Mouse (Mus musculus) forebrain, embryonic 12.5 days (tissue): ENCODE results near the gene Sgta. TPM values are rescaled to one million over a fixed set of nuclear protein-coding genes. Genes with fewer than 3 reads are reported as not detected.
A peak's percentile ranks its signal among the peaks of the same experiment; 100 is the strongest.
"Not testable (repeated sequence)": the region's sequence is repeated elsewhere in the genome, so short reads cannot be mapped to it uniquely, and the experiment has no call there.

Source experiments
- ATAC-seq: fragments of 200-750 bp; cut with Nextera tagmentation; 2 replicates; pipeline ENCODE4 v1.8.0; 2017; ENCODE audit warnings: moderate TSS enrichment; ENCODE audit not compliant: low FRiP score
- H3K27ac ChIP-seq: fragments of 300-500 bp; sonication (generic); 2 replicates; pipeline ENCODE4 v1.5.1; 2016; ENCODE audit warnings: mild to moderate bottlenecking
- H3K27me3 ChIP-seq: fragments of 300-500 bp; sonication (generic); 2 replicates; pipeline ENCODE4 v1.6.1; 2016; ENCODE audit warnings: mild to moderate bottlenecking
- H3K36me3 ChIP-seq: fragments of 300-500 bp; sonication (generic); replicated peaks from 2 replicates; pipeline ENCODE4 v1.6.1; 2016; ENCODE audit warnings: mild to moderate bottlenecking
- H3K4me1 ChIP-seq: fragments of 300-500 bp; sonication (generic); 2 replicates; pipeline ENCODE4 v1.6.1; 2016
- H3K4me2 ChIP-seq: fragments of 300-500 bp; sonication (generic); 2 replicates; pipeline ENCODE4 v1.6.1; 2016; ENCODE audit warnings: mild to moderate bottlenecking, moderate library complexity
- H3K4me3 ChIP-seq: fragments of 300-500 bp; sonication (generic); replicated peaks from 2 replicates; pipeline ENCODE4 v1.5.1; 2016; ENCODE audit warnings: mild to moderate bottlenecking
- H3K9ac ChIP-seq: fragments of 300-500 bp; sonication (generic); 2 replicates; pipeline ENCODE4 v1.6.1; 2016; ENCODE audit warnings: mild to moderate bottlenecking
- H3K9me3 ChIP-seq: fragments of 300-500 bp; sonication (generic); 2 replicates; pipeline ENCODE4 v1.6.1; 2016
- WGBS: fragments of 180-500 bp; shearing (Covaris S2); methylation state at CpG from one replicate; pipeline ENCODE4 v1.1.7; 2016; 5-methylcytosine and 5-hydroxymethylcytosine counted together
- polyA plus RNA-seq: library from polyadenylated mRNA; unstranded; fragments of >200 nt; fragmentation: Nextera tagmentation; extraction: Ambion mirVana; gene quantifications from 2 replicates; pipeline ENCODE4 v1.2.1, GENCODE M21; 2016

Gene Sgta
- polyA plus RNA-seq, 1 experiment from 2014 or later: 262 TPM

DNA sequence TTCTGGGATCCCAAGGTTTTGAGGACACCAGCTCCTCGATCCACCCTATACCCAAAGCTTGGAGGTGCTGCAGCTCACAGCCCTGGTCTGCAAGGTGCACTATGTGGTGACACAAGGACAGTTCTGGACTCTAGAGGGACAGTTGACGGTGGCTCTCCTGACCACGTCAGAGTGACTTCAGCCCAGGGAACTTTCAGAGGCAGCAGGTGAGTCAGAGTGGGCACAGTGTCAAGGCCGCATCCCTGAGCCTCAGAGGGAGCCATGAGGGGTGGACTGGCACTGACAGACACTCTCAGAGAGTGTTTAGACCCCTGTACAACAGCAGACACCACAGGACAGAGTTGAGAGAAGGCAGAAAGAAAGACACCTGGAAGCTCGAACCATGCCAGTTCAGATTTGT is 7.4 kb downstream of the Sgta start:
- WGBS: 90% methylated on average over 5 of the region's 5 CpGs
- H3K27me3 ChIP-seq: no peaks in the 10 kb centered on the region
- no peaks in the 10 kb centered on the region for H3K9me3 ChIP-seq
- no peak overlapping the region for H3K4me2 ChIP-seq
- peaks cover 52% of the 10 kb centered on the region for H3K36me3 ChIP-seq
- no peak for ATAC-seq
- no peak overlapping the region for H3K27ac ChIP-seq
- no peak overlapping the region for H3K4me3 ChIP-seq
- no peak overlapping the region for H3K9ac ChIP-seq
- H3K4me1 ChIP-seq: peaks cover 6% of the 10 kb centered on the region

- no peaks in the 10 kb centered on the region for H3K27me3 ChIP-seq
- H3K36me3 ChIP-seq: peaks cover 67% of the 10 kb centered on the region
- H3K4me2 ChIP-seq: no peak overlapping the region
- ATAC-seq: no peak
- no peaks in the 10 kb centered on the region for H3K4me1 ChIP-seq
- H3K27ac ChIP-seq: no peak overlapping the region
- H3K9me3 ChIP-seq: no peaks in the 10 kb centered on the region
- 95% methylated on average over 6 of the region's 6 CpGs for WGBS
- no peak overlapping the region for H3K4me3 ChIP-seq
- H3K9ac ChIP-seq: no peak overlapping the region
These were observed 8.8 kb downstream of the Sgta start for GRCm38 (mm10) chr10:81051133-81051532.

GRCm38 (mm10) chr10:81050645-81051044 is 9.3 kb downstream of the Sgta start:
- H3K27ac ChIP-seq: no peak overlapping the region

DNA sequence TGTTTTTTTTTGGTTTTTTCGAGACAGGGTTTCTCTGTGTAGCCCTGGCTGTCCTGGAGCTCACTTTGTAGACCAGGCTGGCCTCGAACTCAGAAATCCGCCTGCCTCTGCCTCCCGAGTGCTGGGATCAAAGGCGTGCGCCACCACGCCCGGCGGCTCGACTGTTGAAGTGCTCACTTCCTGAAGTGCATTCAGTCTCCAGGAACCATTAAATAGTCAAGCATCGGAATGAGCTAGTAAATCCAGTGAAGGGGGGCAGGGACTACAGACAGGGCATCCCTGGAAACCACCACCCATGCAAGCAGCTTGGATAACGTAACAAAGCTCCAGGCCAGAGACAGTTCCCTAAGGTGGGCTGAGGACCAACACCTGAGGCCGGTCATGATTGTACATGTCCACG is 14.7 kb downstream of the Sgta start:
- not testable (repeated sequence) for H3K9ac ChIP-seq, H3K27me3 ChIP-seq
- peaks cover 78% of the 10 kb centered on the region for H3K36me3 ChIP-seq

More at GRCm38 (mm10) chr10:81050645-81051044, 9.3 kb downstream of the Sgta start:
- H3K4me1 ChIP-seq: no peaks in the 10 kb centered on the region
- no peaks in the 10 kb centered on the region for H3K9me3 ChIP-seq
- no peak overlapping the region for H3K9ac ChIP-seq
- ATAC-seq: no peak
- H3K36me3 ChIP-seq: peaks cover 72% of the 10 kb centered on the region
- H3K27me3 ChIP-seq: no peaks in the 10 kb centered on the region
- no peak overlapping the region for H3K4me2 ChIP-seq
- WGBS: 73% methylated on average over 4 of the region's 4 CpGs
- no peak overlapping the region for H3K4me3 ChIP-seq

GRCm38 (mm10) chr10:81041458-81042175 is 18.4 kb downstream of the Sgta start:
- H3K4me1 ChIP-seq: peaks cover 5% of the 10 kb centered on the region
- no peak for ATAC-seq
- no peak overlapping the region for H3K4me2 ChIP-seq
- H3K9me3 ChIP-seq: no peaks in the 10 kb centered on the region
- no peaks in the 10 kb centered on the region for H3K27me3 ChIP-seq
- no peak overlapping the region for H3K27ac ChIP-seq
- peaks cover 41% of the 10 kb centered on the region for H3K36me3 ChIP-seq
- H3K4me3 ChIP-seq: no peak overlapping the region
- H3K9ac ChIP-seq: no peak overlapping the region
- WGBS: 36% methylated on average over 13 of the region's 13 CpGs

More for the DNA sequence above, 14.7 kb downstream of the Sgta start:
- ATAC-seq, H3K4me1 ChIP-seq, H3K27ac ChIP-seq, H3K4me3 ChIP-seq, H3K9me3 ChIP-seq, H3K4me2 ChIP-seq: not testable (repeated sequence)
- 94% methylated on average over 14 of the region's 14 CpGs for WGBS

GRCm38 (mm10) chr10:81036988-81037580 is 22.9 kb downstream of the Sgta start, which contains the start of gene Slc39a3:
Gene Slc39a3, minus strand, starts transcription at chr10:81037426.
- peak within 1 kb of the TSS; percentile 73 for H3K4me3 ChIP-seq
- peak; percentile 99 for ATAC-seq
- WGBS: under 1% methylated on average over 35 of the region's 35 CpGs

GRCm38 (mm10) chr10:81036251-81036650 is 23.7 kb downstream of the Sgta start:
- no peak for ATAC-seq
- no peak overlapping the region for H3K4me2 ChIP-seq

More at GRCm38 (mm10) chr10:81036988-81037580, 22.9 kb downstream of the Sgta start, which contains the start of gene Slc39a3:
- no peaks in the 10 kb centered on the region for H3K9me3 ChIP-seq
- peak within 1 kb of the TSS; percentile 69 for H3K27ac ChIP-seq
- H3K36me3 ChIP-seq: peaks cover 19% of the 10 kb centered on the region
- peak within 1 kb of the TSS; percentile 60 for H3K4me2 ChIP-seq
- peak within 1 kb of the TSS; percentile 62 for H3K9ac ChIP-seq
- H3K27me3 ChIP-seq: no peaks in the 10 kb centered on the region
- peaks cover 9% of the 10 kb centered on the region for H3K4me1 ChIP-seq

DNA sequence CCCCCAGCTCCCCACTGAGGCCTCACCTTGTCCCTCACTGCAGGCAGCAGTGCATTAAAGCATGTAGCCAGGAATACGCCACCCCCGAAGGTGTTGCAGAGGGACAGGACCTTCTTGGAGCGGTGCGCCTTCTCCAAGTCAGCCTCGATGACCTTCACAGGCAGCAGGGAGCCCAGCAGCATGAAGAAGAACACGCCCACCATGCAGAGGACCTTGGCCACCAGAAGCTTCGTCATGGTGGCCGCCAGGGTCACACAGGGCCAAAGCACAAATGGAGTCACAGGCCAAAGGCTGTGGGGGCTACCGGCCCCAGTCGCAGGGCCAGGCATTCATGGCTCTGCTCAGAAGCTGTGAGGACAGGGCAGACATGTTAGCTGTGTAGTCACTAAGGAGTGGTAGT is 26.4 kb downstream of the Sgta start:
- Histone ChIP-seq H3K9me3 (no peaks in the 10 kb centered on the region), H3K27ac (no peak overlapping the region), H3K9ac (no peak overlapping the region), H3K27me3 (no peaks in the 10 kb centered on the region), H3K4me2 (no peak overlapping the region), H3K4me3 (no peak overlapping the region), H3K4me1 (peaks cover 12% of the 10 kb centered on the region), H3K36me3 (peaks cover 41% of the 10 kb centered on the region)
- ATAC-seq: no peak
- WGBS: 86% methylated on average over 10 of the region's 10 CpGs

More at GRCm38 (mm10) chr10:81036251-81036650, 23.7 kb downstream of the Sgta start:
- peaks cover 28% of the 10 kb centered on the region for H3K36me3 ChIP-seq
- H3K4me3 ChIP-seq: no peak overlapping the region
- H3K4me1 ChIP-seq: peaks cover 9% of the 10 kb centered on the region
- no peak overlapping the region for H3K9ac ChIP-seq
- H3K27me3 ChIP-seq: no peaks in the 10 kb centered on the region
- no peaks in the 10 kb centered on the region for H3K9me3 ChIP-seq
- no peak overlapping the region for H3K27ac ChIP-seq
- WGBS: 75% methylated on average over 7 of the region's 7 CpGs

DNA sequence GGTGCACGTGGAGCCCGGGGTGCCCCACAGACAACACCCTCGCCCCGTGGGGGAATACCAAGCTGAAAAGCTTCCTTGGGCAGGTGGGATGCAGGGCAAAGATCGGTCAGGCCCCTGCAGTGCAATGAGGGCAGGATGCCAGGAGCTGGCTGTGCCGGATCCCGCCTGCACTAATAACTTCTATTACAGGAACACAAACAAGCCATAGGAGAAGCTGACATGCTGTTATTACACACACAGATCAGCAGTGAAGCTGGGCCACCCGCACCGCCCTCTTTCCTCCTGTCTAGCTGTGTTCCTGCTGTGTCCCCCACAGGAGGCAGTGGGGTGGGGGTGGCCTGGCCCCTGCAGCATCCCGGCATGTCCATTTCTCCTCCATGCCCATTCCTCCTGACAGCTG is 30.9 kb downstream of the Sgta start:
- WGBS: 74% methylated on average over 10 of the region's 10 CpGs
- Histone ChIP-seq H3K27ac (no peak overlapping the region), H3K36me3 (peaks cover 41% of the 10 kb centered on the region)

GRCm38 (mm10) chr10:81028219-81028618 is 31.8 kb downstream of the Sgta start:
- peaks cover 33% of the 10 kb centered on the region for H3K36me3 ChIP-seq
- H3K4me1 ChIP-seq: peaks cover 13% of the 10 kb centered on the region
- H3K4me3 ChIP-seq: no peak overlapping the region
- no peak overlapping the region for H3K9ac ChIP-seq
- ATAC-seq: no peak
- peaks cover 32% of the 10 kb centered on the region for H3K27me3 ChIP-seq
- H3K9me3 ChIP-seq: no peaks in the 10 kb centered on the region
- no peak overlapping the region for H3K4me2 ChIP-seq
- no peak overlapping the region for H3K27ac ChIP-seq

More for the DNA sequence above, 30.9 kb downstream of the Sgta start:
- Histone ChIP-seq H3K4me2 (no peak overlapping the region), H3K4me1 (peaks cover 13% of the 10 kb centered on the region), H3K9ac (no peak overlapping the region), H3K4me3 (no peak overlapping the region), H3K9me3 (no peaks in the 10 kb centered on the region), H3K27me3 (peaks cover 25% of the 10 kb centered on the region)
- ATAC-seq: no peak

DNA sequence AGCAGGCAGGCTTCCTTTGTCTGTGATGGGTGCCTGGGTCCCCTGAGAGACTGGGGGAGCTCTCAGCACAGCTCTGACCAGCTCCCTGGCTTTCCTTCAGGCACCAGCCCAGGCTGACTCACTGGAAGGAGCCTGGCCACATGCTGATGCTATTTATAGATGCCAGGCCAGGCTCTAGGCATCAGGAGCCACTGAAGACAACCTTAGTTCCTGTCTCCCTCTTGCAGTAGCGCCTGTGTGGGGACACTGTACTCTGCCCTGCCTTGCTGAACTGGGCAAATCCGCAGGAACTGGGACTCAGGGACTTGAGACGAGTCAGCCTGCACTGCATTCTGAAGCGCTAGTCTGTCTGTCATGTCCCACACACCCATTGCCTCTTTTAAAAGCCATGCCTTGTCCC is 32.6 kb downstream of the Sgta start:
- Histone ChIP-seq H3K9ac (no peak overlapping the region), H3K27me3 (peaks cover 38% of the 10 kb centered on the region), H3K27ac (no peak overlapping the region), H3K4me3 (no peak overlapping the region), H3K9me3 (no peaks in the 10 kb centered on the region), H3K36me3 (peaks cover 24% of the 10 kb centered on the region), H3K4me2 (no peak overlapping the region), H3K4me1 (peaks cover 13% of the 10 kb centered on the region)
- no peak for ATAC-seq
- 72% methylated on average over 4 of the region's 4 CpGs for WGBS

- no peaks in the 10 kb centered on the region for H3K9me3 ChIP-seq
- ATAC-seq: no peak
- WGBS: 91% methylated on average over 5 of the region's 5 CpGs
- H3K4me1 ChIP-seq: peaks cover 13% of the 10 kb centered on the region
- no peak overlapping the region for H3K4me3 ChIP-seq
- peaks cover 20% of the 10 kb centered on the region for H3K36me3 ChIP-seq
- H3K9ac ChIP-seq: no peak overlapping the region
- H3K27ac ChIP-seq: no peak overlapping the region
- H3K27me3 ChIP-seq: peaks cover 43% of the 10 kb centered on the region
- H3K4me2 ChIP-seq: no peak overlapping the region
These were observed 33.1 kb downstream of the Sgta start for GRCm38 (mm10) chr10:81026857-81027256.
